Mouse (Mus musculus): Measurements from ENCODE around the gene St8sia2. TPM values are rescaled to one million over a fixed set of nuclear protein-coding genes. Genes with fewer than 3 reads are reported as not detected.
"Not testable (repeated sequence)": the region's sequence is repeated elsewhere in the genome, so short reads cannot be mapped to it uniquely, and the experiment has no call there.

Gene St8sia2
- polyA plus RNA-seq, 1 experiment from 2014 or later = 0.69 TPM

DNA sequence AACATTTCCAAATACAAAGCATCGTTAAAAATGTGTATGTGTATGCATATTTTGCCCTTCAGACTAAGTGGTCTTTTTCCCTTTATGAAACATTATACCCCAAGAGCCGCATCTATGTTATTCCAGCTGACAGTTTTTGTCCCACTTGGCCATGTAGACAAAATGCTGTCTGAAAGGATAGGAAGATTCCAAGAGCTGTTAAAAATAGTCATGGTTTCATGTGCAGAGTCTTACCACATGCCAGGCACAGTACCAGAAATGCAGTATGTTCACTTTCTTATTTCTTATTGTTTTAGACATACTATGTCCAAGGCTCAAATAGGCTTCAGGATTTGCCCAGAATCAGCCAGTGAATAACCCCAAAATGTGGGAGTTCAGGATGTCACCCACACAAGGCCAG, 24.1 kb downstream of the St8sia2 start:
- no peak for DNase-seq (ENCODE audit: low spot score)

DNA sequence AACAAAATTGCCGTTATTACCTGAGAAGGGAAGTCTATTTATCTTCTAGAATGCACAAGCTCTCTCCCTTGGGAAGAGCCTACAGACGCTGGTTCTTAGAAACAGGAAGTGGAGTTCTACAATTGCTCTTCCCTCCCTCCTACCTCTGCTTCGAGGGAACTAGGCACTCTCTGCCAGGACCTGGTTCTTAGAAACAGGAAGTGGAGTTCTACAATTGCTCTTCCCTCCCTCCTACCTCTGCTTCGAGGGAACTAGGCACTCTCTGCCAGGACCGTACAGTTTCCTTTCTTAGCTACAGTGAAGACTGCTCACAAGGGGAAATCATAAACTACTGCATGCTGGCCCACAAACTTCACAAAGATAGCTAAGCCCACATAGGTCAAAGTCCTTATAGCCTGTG, 41.3 kb downstream of the St8sia2 start:
- not testable (repeated sequence) for DNase-seq (ENCODE audit: low spot score)

DNA sequence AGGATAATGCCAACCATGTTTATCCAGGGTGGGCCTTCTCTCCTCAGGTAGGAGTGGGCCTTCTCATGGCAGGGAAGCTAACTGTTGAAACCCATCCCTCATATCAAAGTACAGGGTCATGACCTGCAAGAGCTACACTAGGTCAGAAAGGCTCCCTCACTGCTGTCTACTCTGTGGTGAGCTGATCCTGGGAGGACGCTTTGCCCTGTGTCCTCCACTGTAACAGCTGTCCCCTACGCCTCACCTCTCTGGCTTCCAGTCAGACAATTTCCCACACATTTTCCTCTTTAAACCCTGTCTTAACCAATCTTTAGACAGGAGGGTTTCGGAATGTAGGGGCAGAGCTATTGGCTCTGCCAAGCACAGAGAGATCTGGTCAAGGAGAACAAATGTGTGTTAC, 48.3 kb downstream of the St8sia2 start:
- DNase-seq (ENCODE audit: low spot score) = no peak

DNA sequence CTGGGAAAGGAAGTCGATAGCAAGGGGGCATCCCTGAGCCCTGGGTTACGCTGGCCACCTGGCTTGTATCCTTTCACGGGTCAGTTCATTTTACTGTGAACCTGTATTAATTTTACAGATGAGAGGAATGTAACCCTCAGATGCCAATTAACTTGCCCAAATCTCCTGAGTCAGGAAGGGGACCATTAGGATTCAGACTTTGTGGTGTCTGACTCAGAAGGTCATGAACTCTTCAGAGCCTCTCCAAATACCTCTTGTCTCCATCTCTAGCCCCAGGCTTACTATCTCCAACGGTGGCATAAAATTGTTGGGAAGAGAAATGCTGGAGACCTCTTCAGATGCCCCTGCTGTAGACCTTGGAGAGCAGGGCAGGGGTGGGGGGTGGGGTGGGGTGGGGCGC, 51.1 kb downstream of the St8sia2 start:
- DNase-seq (ENCODE audit: low spot score) = no peak

DNA sequence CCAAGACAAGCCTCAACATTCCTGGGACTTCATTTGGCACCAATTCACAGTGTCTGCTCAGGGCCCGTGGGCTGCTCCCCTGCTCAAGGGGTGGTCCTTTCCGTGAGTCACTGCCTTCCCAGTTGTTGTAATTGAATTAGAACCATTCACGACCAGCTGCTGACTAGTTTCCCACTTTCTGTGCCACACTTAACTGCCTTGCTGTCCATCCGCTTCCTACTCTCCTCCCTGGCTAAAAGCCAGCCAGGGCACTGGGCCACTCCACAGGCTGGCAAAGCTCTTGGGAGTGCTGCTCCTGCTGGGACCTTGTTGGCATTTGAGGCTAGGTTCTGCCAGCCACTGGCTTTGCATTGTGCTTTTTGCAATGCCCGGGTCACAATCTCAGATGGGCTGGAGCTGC, 59.0 kb downstream of the St8sia2 start:
- no peak for DNase-seq (ENCODE audit: low spot score)

DNA sequence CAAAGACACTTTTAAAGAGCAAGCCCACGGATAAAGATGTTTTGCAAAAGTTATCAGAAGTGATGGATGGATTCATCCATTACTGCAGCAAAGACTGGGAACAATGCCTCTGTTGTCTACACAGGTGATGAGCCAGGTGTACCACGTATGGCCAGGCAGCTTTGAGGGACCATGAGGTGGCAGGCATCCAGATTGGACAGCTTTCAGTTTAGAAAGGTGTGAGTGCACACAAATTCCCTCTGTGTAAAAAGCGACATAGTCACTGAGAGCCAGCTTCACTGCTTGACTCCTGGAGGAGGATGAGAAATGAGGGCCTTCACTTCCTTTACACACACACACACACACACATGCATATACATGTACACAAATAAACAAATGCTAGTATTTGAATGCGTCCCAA, 60.4 kb downstream of the St8sia2 start:
- DNase-seq (ENCODE audit: low spot score) = no peak

DNA sequence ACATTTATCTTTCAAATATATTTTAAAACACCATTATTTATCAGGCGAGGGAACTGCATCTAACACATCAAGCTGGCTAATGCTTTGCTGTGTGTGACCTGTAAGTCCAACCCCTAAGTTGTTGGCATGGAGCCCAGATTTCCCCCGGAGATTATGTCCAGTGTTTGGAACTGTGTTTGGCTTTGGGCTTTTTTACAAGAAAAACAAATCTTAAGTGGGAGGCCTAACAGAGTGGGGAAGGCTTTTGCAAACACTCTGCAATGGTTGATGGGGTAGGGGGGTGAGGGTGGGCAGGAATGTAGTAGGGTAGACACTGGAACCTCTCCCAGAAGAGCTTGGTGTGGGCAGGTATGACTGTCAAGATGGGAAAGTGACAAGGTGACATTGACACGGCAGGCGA, 71.8 kb downstream of the St8sia2 start:
- no peak for DNase-seq (ENCODE audit: low spot score)

DNA sequence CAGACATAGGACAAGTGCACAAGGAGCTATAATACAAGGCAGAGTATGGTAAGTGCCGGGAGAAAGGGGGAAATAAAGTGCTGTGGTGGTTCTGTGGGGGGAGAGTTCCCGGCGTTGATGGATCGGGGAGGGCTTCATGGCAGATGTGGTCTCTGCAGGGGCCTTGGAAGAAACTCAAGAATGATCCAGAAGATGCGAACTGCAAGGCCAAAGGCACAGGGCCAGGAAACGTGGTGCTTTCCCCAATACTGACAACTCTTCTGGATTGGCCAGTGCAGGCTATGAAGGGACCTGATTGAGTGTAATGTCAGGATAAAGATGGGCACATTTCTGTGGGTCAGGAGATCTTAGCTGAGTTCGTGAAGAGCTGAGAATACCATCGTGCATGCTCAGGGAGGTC, 74.3 kb downstream of the St8sia2 start:
- DNase-seq (ENCODE audit: low spot score) = no peak

DNA sequence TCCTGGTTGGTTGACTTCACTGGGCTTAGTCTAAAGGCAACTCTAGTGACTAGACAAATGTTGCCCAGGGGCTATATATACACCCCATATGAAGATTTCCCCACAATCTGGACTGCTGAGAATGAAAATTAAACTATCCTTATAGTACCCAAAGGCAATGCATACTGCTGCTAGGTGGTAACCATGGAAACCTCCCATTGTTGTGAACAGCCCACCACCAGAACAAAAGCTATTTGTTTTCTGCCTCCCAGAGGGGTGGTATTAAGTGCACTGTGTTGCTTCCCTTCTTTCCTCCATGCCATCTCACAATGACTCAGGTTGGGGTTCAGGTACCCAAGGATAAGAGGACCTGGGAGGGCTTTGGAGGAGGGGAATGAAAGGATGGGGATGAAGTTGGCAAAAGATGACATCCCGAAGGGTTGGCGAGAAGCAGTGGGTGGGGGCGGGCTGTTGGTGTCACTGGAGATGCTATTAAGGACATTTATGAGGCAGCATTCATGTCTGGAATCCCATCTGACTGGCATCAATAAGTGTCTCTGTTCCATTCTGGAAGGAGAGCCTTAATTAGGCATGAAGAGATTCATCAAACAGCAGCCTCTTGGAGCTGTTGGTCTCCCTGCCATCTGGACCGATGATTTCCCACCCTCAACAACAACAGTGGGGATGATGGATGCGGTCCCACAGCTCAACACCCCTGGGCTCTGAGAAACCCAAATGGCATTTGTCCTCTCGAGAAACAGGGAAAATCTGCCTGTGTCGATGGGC, 75.3 kb downstream of the St8sia2 start:
- DNase-seq (ENCODE audit: low spot score) = no peak

DNA sequence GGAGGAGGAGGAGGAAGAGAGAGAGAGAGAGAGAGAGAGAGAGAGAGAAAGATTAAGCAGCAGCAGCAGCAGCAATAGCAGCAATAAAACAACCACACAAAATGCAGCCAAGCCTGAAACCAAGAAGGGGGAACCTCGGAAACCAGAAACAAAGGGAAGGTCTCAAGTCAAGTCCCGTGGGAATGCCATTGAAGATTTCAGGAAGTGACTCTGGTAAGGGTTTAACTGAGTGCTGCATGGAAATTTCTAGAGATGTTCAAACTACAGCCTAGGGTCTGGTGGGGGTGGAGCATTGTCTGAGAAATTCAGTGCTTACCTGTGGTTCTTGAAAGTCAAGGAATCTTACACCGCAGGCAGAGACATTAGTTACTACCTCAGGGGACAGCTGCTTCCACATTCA, 77.4 kb downstream of the St8sia2 start:
- DNase-seq (ENCODE audit: low spot score) = no peak

DNA sequence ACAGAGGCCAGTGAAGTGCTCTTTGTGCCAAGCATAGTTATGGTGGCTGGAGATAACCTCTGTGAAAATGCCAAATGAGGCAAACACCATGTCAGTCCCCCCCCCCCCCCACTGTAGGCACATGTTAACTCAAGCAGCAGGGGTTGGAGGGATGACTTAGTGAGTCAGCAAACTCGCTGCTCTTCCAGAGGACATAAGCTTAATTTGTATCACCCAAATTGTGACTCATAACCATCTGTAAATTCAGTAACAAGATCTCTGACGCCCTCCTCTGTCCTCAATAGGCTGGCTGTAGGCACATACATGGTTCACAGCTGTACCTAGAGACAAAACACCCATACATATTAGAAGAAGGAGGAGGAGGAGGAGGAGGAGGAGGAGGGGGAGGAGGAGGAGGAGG, 77.8 kb downstream of the St8sia2 start:
- no peak for DNase-seq (ENCODE audit: low spot score)

DNA sequence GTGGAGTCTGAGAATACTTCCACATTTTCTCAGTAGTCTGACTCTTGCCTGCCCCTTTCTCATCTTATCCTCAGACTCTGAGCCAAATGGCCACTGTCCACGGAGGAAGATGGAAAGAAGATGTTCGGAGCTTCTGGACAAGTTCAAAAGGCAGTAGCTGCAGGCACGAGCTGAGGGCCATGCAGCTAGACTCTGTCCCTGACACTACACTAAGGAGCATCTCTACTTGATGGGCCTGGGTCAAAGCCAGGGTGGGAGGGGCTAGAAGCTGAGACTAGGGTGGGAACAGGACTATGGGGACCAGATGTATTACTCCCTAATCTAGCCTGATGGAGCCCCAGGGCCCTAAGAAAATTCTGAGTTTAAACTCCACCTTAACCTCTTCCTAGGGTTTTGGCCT, 80.5 kb downstream of the St8sia2 start:
- DNase-seq (ENCODE audit: low spot score) = no peak

DNA sequence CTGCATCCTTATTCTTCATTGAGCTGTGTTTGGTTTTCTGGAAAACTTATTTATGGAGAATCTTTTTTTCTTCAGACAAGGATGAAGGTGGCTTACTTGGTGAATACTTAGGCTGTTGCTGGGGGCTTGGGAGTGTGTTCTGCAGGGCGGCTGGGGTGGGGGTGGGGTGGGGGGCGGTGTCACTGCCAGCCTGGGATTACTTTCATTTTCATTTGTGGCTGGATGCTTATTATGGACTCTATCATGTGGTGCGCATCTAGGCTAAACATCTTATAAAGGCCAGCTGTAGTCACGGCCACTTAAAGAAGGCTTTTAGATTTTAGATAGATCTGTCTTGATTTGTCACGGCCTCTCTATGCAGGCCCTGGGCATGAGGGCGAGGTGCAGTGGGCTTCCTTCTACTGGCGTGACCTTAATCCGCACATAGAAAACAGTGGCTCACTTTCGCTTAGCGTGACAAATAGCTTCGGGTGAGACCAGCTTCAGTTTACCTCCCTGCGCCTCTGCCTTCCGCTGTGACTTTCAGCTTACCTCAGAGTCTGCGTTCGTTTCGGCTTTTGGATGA, 92.5 kb downstream of the St8sia2 start:
- DNase-seq (ENCODE audit: low spot score) = no peak

DNA sequence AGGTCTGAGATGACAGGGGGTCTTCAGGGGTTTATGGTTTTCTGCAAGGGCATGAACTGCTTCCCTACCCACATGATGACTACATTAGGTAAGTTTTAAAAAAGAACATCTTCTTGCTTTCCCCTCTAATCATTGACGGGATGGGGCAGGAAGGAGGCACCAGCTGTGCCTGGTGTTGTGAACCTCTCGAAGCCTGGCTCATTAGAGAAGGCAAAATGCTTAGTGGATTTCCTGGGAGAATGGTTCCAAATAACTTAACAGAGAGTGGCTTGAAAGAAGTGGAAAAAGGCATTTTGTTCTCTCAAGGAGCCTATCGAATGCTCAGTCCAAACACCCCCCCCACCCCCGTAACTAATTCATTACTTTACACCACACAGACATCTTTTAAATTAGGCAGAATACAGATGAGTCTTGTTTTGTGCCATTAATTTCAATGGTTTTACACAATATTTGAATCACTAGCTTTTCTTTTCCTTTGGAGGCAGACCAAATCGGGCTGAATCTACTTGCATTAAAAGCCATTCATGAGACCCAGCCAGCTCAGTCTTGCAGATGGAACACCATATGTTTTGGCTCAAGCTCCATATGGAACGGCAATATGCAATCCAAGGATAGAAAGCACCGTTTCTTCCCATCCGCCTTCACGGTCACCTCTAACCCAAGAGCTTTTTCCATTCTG, 95.7 kb downstream of the St8sia2 start:
- DNase-seq (ENCODE audit: low spot score) = no peak

DNA sequence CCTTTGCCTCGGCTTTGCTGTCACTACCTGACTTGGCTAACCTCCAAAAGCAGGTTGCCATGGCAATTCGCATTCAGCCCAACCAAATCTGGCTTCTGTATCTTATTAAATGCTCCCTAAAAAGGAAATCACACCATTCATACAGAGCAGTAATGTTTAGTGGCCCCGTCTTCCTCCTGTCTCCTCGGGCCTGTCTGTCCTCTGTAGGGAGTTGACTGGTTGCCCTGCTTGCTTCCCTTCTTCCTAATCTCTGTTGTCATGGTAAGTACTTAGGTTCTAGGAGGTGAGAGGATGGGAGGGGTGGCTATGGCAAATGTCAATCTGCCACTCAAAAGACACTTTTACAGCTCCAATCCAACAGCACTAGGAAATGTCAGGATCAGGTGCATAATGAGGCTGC, 101.6 kb downstream of the St8sia2 start:
- DNase-seq (ENCODE audit: low spot score) = no peak

DNA sequence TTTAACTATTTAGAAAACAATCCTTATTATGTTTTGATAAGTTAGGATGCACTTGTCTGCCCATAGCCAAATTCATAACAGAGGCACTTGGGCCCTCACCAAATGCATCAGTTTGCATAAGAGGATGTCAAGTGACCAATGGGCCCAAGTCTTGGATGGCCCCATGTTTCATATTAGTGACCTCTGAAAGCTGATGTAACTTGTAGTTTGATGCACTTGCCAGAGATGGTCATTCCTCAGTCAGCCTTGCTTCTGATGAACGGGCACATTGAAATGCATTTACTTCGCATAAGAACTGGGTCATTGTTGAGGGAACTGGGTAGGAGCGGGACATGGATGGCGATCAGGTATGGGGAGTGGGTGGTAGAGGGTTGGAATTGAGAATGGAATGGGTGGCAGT, 102.6 kb downstream of the St8sia2 start:
- no peak for DNase-seq (ENCODE audit: low spot score)

DNA sequence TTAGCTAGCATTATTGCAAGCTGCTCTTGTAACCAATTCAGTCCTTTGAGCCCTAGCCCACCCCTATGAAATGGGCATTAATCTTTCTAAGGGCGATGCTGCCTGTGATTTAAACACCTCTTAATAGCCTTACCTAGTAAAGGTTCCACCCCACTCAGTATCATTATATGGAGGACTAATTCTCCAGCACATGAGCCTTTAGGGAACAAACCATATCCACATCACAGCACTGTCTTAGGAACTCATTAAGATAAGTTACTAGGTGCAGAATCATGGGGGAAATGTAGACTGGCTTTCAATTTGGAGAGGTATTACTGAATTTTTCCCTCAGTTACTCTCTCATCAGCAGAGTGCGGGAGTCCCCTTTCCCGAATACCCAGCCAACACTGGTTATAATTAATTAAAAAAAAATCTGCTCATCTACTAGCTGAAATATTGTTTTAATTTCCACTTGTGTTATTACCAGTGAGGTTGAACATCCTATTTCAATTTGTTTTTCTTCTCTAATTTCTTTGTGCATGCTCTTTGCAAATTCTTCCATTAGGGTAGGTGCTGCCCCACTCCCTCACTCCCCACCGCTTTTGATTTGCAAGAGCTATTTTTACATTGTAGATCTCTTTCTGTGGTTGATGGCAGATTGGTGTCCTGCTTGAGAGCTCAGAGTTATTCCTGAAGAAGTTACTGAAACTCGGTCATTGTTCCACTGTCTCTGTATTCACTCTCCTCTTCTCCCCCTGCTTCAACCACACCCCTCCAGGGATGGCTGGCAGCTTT, 103.9 kb downstream of the St8sia2 start:
- DNase-seq (ENCODE audit: low spot score) = no peak

DNA sequence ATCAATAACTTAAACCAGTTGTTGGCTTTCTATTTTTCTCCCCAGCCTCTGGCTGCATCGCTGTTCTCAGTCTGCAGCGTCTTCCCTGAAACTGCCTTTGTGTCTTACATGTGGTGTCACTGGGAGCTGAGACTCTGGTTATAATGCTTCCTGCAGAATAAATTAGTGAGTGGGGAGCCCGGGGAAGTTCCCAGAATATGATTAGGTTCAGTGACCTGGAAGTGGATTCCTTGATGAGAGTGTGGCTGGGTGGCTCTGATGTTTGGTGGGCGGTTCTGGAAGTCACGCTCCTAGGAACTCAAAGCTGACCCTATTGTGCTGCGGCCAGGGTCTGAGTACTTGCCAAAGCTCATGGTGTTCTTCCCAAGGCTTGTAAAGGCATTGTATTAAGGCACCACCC, 119.0 kb downstream of the St8sia2 start:
- no peak for DNase-seq (ENCODE audit: low spot score)

DNA sequence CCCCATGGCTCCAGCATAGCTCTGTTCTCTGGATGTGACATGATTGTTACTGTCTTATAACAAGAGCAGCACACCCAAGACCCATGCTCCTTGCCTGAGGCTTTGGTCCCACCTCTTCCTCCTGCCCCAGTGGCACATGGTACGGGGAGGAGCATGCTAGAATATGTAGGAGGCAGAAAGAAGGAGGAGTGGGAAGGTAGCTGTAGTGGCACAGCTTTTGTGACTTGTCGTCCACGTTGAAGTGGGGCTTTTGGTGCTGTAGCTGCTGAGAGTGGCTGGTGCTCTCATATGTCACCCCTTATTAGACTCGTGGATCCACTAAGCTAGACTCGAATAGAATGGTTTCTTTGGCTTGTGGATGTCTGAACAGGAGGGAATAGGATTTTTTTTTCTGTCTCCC, 121.7 kb downstream of the St8sia2 start:
- DNase-seq (ENCODE audit: low spot score) = no peak

DNA sequence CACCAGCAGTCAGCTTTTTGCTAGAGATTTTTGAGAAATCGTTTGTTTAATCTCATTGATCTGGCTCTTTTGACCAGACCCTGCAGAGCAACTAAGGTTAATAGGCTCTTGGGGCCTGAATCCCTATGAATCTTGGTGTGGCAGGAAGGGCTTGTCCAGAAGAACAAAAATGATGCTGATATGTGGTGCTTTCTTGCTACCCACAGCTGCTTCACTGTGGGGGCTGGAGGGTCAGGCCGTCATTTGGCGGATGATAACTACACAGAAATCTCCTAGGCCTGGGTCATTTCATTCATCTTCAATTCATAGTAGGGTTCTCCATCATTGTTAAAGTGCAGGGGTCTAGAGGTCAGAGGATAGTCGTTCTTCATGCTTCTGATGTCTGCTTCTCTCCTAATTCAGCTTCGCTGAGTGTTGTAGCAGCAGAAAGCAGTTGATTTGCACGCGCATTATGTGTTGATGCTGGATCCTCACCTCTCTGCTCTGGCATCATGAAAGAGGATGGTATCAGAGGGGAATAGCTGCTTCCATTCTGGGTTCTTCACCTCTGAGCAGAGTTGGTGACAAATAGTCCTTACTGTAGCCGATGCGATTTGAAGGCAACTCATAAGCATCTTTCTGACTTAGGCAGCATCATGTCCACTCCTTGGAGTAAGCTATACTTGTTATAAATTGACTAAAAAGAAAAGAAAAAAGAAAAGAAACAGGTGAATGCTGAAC, 122.4 kb downstream of the St8sia2 start:
- no peak for DNase-seq (ENCODE audit: low spot score)

DNA sequence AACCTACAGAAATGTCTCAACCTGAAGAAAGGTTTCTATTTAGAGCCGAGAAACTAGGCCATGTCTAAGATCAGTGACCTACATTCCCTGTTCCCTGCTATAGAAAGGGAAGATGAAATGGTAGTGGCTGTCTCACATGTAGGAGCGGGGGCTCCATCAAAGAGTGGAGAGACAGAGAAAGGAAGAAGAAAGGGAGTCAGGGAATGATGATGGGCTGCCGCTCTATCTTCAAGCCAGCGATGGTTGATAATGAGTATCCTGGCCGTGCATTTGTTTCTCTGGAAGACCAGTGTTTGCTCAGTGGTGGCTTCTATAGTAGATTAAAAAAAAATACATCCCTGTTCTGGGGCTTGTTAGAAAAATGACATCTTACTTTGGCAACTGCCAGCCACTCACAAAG, 123.0 kb downstream of the St8sia2 start:
- no peak for DNase-seq (ENCODE audit: low spot score)
